Mouse (Mus musculus) liver, adult 2 months (tissue): ENCODE data around the gene Flywch2.

ENCODE experiments used
- CTCF ChIP-seq: fragments of 200-500 bp; IDR thresholded peaks from 2 replicates; pipeline ENCODE4 v1.5.1; 2011; ENCODE audit warnings: low read depth, low read length, control low read depth
- POLR2A ChIP-seq: fragments of 200-500 bp; IDR thresholded peaks from 2 replicates; pipeline ENCODE4 v1.6.1; 2011; ENCODE audit warnings: low read length, control low read depth; ENCODE audit not compliant: insufficient read depth; ENCODE audit errors: extremely low read depth

GRCm38 (mm10) chr17:23822094-23822493 lies 36.2 kb upstream of the Flywch2 start:
- TF ChIP-seq CTCF: no peak
- no peak for TF ChIP-seq POLR2A
